Mouse (Mus musculus): Measurements from ENCODE around the gene Hoxa13.

Gene Hoxa13

DNA sequence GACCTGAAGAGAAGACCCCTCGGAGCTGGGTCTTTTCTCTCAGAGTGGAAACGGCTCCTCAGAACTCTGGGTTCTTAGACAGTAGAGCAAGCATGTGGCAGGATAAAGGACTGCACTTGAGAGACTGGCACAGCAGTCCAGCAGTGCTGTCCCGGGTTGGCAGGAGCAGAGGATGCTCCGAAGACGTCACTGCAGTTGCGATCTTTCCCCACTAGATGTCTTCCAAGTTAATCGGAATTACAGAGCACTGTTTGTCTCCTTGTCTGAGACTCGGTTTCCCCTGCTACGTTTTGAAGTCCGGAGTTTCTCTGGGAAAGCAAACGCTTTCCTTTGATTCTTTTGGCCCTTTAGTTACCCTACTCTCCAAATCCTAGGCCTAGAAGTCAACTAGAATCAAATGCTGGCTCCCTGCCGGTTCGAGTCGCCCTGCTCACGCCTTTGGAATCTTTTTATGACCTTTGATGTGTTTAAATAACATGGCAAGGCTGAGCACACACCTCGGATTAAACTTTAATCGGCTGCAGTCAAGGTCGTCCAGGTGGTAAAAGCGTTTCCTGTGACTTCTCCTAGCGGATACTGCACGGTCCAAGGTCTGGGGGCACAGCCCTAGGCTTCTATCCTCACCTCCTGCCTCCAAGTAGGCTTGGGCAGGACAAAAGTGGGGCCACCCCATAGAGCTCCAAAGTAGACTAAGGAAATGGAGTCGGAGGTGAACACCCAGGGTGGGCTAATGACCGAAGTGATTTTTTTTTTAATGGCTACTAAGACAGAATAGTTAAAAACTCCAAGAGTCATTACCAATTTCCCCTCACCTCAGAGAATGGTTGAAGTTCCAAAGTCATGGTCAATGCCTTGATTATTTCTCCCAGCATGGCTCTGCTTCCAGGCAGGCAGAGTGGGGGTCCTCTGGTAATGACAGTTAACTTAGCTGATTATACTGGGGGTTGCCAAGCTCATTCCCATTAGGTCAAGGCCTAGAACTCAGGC lies 10.1 kb upstream of the Hoxa13 start:
- DNase-seq (ENCODE audit: low read depth, low spot score): peak; percentile 69

DNA sequence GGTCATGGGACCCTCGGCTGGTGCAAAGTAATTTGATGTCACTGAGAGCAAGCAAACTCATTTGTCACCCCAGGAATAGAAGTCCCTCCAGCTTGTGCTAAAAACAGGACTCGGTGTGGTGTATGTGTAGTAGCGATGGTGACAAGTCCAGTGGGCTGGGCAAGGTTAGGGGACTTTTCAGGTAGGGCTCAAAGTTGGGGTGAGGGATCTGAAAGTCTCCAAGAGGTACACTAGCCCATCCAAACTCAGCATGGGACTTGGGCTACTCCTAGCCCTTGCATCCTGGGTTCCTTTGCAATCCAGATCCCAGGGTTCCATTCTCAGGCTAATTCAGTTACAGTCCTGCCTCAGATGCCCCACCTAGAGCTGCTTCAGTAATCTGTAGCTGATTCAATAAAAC lies 8.1 kb upstream of the Hoxa13 start:
- DNase-seq (ENCODE audit: low read depth, low spot score): no peak

DNA sequence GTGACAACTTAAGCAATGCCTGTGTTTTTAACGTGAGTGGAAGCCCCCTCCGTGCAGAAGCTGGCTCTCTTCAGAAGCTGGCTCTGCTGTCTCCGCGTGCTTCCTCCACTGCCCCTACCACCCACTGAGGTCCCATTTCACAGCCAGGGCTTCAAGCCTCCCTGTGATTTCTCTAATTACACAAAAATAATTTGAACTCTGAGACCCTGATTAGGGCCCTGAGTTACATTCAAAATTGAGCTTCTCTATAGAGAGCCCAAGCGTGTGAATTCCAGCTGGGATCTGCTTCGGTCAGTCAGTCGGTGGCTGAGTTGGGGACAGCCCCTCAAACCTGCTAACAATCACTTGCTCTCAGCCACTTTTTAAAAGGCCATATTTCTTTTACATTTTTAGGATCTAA lies 7.7 kb upstream of the Hoxa13 start:
- no peak for DNase-seq (ENCODE audit: low read depth, low spot score)

DNA sequence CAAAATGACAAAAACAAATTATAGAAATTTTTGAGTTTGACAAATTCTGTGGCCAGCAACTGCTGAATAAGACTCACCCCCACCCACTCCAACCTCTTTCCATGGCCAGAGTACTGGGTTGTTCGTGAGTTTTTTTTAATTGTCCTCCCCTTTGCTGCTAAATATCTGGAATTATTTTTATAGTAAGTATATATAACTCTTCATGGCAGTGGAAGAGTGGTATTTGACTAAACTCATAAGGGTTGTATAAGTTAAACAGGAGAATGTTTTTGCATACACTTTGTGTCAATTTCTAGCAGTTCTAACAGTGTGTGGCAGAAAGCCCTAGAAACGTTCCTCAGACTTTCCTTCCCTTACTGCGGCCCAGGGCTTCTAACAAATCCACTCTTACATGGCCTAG lies 7.0 kb upstream of the Hoxa13 start:
- DNase-seq (ENCODE audit: low read depth, low spot score): no peak

DNA sequence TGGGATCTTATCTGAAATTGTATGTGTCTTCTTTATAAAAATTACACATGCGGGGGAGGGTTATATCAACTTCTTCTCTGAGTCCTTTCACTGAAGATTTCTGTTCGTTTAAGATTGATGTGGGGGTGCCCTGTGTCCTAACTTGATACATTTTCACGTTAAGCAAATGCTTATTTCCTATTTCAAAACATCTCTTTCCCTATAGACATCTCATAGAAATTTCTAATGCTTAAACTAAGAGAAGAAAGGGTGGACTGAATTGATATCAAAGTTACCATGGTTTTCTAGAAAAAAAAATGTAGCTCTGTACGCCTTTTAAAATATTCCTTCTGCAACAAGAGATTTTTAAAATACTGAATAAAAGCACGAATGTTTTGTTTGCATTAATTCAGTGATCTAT lies 6.5 kb upstream of the Hoxa13 start:
- no peak for DNase-seq (ENCODE audit: low read depth, low spot score)

DNA sequence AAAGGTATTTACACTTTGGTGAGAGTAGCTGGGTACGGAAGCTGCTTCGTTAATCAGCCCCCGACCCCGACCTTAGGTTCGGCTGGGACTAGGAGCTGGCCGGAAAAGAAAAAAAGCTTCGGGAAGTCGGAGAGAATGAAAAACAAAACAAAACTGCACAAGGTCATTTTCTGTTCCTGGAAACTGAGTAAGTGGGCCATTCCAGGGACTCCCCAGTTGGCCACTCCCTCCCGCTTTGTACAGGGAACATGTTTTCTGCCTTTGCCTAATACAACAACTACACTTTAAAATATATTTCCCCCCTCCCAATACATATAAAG lies 5.9 kb upstream of the Hoxa13 start:
- DNase-seq (ENCODE audit: low read depth, low spot score): no peak

DNA sequence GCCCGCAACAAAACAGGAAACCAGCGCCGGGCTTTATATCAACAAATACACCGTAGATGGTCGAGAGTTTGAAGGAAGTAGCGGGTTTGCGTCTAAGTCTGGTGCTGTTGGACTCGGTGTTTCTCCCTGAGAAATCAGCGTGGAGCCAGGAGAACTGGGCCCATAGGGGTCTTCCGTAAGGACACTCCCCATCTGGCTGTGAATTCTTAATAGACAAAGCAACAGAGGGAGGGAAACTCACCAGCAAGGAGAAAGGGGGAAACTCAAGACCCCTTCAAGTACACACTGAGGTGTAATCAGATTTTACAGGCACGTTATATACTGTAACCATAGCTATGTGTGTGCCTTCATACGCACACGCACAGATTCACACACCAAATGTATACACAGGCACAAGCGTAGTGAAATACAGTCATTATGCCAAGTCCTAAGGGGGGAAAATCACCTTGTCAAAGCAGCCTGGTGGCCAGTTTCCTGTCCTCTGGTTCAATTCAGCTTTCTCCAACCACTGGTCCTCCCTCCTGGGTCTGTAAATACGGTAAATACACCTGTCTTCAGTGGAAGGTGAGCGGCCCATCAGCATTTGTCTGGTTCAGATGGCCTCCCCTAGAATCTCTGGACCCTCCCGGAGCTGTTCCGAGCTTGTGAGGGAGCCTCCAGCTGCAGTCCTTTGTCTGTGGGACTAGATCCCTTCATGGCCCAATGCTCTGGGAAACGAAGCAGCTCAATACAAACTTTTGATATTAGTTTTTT lies 5.4 kb upstream of the Hoxa13 start:
- DNase-seq (ENCODE audit: low read depth, low spot score): no peak

DNA sequence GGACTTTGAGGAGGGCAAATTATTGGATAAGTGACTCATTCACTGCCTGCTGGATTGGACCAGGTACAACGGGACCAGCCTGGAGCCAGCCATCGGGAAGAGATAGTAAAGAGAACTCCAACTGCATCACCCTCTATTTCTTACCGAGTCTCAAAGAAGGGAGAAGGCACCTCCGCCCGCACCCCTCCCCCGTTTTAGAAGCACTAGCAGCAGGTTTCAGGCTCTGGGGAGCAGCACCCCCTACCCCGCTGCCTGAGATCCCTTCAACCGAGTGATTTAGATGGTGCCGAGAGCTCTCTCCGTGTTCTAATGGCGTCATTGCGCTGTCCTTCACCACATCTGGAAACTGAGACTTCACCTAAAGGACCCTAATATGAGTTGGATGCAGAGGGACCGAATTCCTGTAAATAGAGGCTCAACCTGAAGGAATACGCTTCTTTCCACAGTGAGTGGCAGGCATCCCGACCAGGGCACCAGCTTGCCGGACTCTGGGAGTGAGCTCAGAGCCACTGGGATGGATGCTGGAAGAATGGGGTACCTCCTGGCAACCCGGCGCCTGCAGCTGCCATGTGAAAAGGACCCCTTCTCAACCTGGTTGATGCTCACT lies 4.7 kb upstream of the Hoxa13 start:
- DNase-seq (ENCODE audit: low read depth, low spot score): no peak

DNA sequence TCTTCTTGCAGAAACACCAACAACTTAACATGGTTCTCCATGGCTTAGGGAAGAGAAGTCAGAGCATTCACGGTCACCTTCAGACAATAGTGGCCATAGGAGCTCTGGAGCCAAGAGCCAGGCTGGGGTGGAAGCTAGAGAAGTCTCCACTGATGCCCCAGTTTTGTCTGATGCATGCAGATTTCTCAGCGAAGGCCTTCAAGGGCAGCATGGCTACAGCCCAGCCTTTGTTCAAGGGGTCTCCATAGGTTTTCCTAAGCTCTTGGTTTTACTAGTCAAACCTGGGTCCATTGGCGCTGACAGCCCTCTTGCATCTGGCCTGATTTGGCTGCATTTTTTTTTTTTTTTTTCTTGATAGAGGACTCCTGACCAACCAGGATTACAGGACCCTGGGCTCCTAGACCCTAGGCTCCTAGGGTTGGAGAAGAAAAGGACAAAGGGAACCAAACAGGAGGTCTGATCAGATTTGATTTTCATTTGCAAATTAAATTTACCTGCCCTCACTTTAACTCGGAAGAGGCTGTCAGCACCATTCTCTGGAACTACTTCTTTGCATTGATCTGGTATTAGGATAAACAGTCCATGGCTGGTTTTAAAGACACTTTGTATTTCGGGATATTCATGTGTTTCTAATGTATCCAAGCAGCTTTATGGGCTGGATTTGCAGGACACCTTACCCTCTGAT lies 3.6 kb upstream of the Hoxa13 start:
- no peak for DNase-seq (ENCODE audit: low read depth, low spot score)

DNA sequence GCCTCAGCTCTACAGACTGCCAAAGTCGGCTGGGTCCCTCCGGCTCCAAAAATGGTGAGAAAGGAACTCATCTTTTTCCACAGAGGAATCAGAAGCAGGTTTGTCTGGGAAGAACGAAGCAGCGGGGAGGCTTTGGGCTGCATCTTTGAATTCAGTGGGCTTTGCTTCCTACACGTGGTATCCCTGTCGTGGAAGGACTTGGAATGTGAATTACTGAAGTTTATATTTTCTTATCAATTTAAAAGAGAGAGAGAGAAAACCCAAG lies 2.6 kb upstream of the Hoxa13 start:
- no peak for DNase-seq (ENCODE audit: low read depth, low spot score)

DNA sequence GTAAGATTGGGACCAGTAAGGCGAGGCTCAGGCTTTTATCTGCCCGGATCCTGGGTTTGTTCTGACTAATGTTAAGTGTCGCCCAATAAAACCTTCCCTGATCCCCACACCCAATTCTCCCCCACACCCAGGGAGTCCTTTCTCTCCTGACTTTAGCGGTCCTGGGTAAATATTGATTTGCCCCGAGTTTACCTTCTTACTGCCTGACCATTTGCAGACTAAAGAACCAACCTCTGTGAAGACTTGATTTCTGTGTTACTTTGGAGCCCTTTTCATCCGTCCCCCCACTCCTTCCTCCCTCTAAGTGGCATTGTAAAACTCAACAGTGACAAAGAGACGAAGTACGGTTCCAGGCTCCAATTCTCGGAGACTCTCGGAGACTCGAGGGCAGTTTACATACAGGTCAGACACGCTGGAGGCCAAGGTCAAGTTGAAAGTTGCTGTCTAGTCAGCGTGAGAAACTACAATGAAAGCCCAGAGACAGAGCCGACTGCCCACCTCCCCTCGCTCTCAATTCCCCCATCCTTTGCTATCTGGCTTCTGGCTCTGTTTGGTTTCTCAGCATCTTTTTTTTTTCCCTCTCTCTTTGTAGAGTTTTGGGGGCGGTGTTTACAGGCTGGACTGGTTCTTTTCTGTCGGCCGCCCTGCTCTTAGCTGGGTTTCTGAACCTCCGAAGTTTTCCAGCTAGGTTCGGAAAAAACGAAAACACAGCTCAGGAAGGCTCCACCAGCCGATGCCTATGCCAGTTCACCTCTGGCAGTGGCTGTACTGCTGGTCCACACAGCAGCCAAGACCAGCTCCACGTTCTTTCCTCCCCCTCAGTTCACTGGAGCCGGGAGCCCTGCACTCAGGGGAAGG lies 2.0 kb upstream of the Hoxa13 start:
- DNase-seq (ENCODE audit: low read depth, low spot score): peak; percentile 25

DNA sequence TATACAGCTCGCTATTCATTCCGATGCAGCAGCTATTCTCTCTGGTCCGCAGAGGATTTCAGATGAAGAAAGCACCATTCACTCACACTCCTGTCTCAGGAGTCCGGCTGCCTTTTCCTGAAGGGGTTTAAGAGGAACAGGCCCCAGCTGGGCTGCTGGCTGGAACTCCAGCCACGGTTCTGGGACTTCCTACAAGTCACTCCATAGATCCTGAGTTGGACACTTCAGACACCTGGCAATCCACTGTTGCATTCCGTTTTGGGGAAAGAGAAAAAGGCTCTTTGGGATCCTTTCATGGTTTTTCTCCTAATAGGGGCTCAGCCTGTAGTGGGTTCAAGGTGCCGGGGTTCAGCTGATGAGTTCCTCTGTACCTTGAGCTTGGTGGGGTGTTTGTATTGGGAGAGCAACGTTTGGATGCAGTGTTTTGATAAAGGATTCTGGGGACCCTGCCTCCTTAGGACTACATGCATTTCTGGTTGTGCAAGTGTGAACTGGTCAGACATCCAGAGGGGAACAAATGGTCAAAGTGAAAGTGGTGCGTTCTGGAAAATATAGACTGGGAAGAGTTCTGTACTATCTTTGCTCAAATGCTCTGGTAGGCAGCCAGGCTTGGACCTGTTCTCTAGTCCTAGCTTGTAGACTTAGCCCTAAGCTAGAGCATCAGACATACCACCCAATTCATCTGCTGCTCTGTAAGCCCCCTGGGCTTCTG lies 1.2 kb upstream of the Hoxa13 start:
- DNase-seq (ENCODE audit: low read depth, low spot score): peak; percentile 26

DNA sequence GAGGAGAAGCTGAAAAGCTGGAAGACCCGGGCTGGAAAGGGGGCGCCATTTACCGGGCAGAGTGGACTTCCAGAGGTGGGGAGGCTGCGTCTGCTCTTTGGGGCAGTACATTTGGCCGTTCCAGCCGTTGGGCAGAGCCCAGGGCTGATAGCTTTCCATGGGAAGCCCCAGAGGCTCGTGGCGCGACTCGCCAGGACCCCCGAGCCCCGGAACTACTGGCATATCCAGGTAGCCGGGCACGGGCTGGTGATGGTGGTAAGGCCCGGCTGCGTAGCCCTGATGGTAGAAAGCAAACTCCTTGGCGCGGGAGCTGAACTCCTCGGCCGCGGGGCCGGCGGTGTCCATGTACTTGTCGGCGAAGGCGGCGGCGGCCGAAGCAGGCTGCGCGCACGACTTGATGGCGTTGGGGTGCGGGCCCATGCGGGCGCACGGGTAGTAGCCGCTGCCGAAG lies 844 bp downstream of the Hoxa13 start:
- peak; percentile 43 for DNase-seq (ENCODE audit: low read depth, low spot score)

DNA sequence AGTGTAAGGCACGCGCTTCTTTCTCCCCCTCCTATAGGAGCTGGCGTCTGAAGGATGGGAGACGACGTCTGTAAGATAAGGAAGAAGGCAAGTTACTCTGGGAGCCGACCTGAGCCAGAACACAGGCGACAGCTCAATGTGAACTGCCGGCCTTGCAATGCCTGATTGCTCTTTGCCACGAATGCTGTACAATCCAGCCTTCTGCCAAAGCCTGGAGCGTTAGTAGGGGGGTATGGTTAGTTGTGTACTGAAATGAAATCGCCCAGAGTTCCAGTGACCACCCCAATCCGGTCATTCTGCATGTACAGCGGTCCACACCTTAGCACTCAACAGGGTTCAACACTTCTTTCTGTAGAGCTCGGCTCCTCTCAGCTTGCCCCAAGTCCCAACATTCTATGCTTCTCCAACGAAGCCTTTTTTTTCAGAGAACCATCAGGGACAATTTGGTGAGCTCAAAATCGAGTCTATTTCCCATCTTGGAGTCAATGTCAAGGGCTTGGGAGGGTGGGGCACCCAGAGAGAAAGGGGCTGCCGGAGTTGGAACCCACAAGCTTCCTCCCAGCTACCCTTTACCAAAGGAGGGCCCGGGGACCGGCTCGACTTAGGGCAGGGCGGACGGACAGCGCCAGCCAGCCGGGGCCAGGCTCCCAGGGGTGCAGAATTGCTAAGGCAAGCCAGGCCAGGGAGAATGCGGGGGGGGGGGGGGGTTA lies 1.4 kb downstream of the Hoxa13 start:
- peak; percentile 35 for DNase-seq (ENCODE audit: low read depth, low spot score)

DNA sequence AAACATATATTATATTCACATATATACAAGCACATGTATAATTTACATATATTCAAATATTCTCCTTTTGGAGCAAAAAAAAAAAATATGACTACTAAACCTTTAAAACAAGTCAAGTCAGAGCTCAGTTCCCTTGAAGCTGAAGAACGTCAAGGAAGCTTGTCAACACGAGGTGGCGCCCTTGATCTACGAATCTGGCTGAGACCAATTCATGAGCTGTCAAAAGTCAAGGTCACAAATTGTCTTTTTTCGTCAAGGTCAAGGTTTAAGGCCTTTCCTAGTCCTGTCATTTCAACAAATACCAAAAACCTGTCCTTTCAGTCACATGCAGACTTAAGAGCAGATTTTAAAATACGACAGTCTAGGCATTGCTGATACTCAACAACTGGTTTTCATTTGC lies 3.7 kb downstream of the Hoxa13 start:
- DNase-seq (ENCODE audit: low read depth, low spot score): peak; percentile 72

DNA sequence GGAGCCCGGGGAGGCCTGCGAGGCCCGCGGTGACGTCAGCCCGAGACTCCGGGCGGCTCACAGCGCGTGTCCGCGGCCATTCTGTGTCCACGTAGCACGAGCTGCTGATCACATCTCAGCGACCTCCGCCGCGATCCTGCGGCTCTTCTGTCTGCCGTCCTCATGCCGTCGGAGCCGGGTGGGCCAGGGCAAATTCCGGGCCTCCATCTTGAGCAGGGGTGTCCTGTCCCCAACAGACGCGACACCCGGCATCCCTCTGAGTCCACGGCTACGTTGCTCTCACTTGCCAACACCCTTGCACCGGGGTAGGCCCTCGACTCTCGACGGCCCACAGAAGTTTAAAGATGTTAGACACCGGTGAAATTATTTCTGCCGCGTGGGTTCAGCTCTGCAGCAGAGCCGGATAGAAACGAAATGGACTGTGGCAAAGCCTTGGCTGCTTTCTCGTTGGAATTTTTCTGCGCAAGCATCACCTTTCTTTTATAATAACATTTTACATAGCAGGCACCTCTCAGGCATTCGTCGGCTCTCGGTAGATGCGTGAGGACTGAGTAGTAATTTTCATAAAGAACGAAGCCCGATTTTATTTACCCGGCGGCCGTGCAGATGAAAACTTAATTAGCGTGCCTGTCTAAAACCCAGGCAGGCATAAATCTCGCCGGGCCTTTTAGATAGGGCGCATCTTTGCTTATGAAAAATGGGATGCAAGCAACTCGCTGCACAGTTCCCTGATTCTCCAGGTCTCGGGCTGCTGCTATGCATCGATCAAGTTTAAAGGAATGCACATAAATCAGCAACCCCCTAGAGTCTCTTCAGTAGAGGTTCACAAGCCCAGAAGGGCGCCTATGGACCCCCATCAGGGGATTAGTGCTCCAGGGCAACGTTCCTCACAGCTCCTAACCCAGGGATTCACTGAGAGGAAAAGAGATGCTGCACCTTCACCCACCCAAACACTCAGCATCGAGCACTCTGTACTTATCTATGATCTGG lies 6.9 kb downstream of the Hoxa13 start:
- peak; percentile 31 for DNase-seq (ENCODE audit: low read depth, low spot score)

DNA sequence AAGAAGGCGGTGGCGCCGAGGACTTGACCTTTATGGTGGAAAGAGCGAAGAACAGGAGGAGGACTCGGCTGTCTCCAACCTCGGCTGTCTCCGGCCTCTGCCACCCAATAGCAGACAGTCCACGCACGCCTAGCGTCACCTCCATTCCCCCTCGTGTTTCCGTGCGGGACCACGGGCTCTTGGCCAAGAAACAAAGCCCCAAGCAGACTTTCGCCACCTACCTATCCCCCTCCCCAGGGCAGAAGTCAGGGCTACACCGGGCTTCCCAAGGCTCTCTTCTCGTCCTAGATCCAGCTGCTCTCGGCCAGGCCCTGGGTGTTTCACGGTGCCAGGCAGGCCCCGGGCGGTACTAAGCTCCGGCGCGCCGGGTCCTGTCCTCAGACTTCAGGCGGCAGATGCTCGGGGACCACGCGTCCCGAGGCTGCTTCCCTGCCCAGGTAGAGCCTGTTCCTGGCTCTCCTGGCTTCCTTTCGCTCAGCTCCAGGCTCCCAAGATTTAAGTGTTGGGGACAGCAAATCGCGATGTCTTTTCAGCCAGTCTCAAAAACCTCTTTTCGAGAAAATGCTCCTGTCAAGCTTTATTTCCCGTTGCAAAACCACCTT lies 7.8 kb downstream of the Hoxa13 start:
- peak; percentile 53 for DNase-seq (ENCODE audit: low read depth, low spot score)

Measured in R1 (cell line).